Mouse (Mus musculus) liver, adult 2 months (tissue): Measurements from ENCODE around the gene Ttll5.

Source experiments
- CTCF ChIP-seq: fragments of 200-500 bp; IDR thresholded peaks from 2 replicates; pipeline ENCODE4 v1.5.1; 2011; ENCODE audit warnings: low read depth, low read length, control low read depth
- POLR2A ChIP-seq: fragments of 200-500 bp; IDR thresholded peaks from 2 replicates; pipeline ENCODE4 v1.6.1; 2011; ENCODE audit warnings: low read length, control low read depth; ENCODE audit not compliant: insufficient read depth; ENCODE audit errors: extremely low read depth

GRCm38 (mm10) chr12:86004627-86005026 is 180.2 kb downstream of the Ttll5 start:
- TF ChIP-seq CTCF, result no peak
- TF ChIP-seq POLR2A, result no peak
